ENCODE assay signal across 16 mouse cellular contexts in the genomic region with DNA sequence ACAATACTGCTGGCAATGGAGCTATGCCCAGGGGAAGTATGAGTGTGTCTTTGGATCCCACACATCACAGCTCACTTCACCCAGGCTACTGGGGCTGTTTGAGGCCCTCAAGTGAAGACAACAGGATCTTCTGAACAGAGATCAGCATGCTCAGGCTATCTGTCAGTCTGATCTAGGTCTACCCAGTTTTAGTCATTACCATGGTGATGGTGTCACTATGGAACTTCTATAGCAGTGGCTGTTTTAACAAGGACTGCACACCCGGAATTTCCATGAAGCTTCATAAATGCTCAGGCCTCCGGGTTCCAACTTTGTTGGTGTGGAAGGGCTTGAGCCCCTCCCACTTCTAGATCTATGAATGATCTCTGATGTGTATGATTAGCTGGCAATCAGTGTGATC.
"Had no signal": no experiment of that assay in that cellular context is flagged by ENCODE, and none has a peak within 500 bp of the region (broad histone marks: within the 10 kb centered on the region; RNA-seq: fewer than 3 reads in every experiment).

No protein-coding gene starts in this region.

- ATAC-seq: lung, postnatal 0 days; midbrain, embryonic 13.5 days; midbrain, embryonic 15.5 days had no signal

- DNase-seq: lung, postnatal 14 days; lung, postnatal 36 days; right cerebral cortex, postnatal 14 days; thymus, adult 2 months; thymus, postnatal 25 days; thymus, postnatal 4 days had no signal

- H3K4me3 ChIP-seq: lung, embryonic 15.5 days; megakaryocyte, embryonic 14.5 days; midbrain, embryonic 13.5 days; midbrain, embryonic 15.5 days; neural tube, embryonic 12.5 days; stomach, embryonic 15.5 days had no signal

- H3K9ac ChIP-seq: lung, embryonic 15.5 days; midbrain, embryonic 13.5 days; midbrain, embryonic 15.5 days; neural tube, embryonic 12.5 days; stomach, embryonic 15.5 days had no signal

- H3K9me3 ChIP-seq: lung, embryonic 15.5 days; megakaryocyte, embryonic 14.5 days; midbrain, embryonic 13.5 days; midbrain, embryonic 15.5 days; neural tube, embryonic 12.5 days; stomach, embryonic 15.5 days had no signal

- H3K27ac ChIP-seq: lung, embryonic 15.5 days; macrophage; midbrain, embryonic 13.5 days; midbrain, embryonic 15.5 days; neural tube, embryonic 12.5 days; stomach, embryonic 15.5 days; stomach, postnatal 0 days had no signal

- H3K27me3 ChIP-seq: lung, embryonic 15.5 days; megakaryocyte, embryonic 14.5 days; midbrain, embryonic 13.5 days; midbrain, embryonic 15.5 days; neural tube, embryonic 12.5 days; stomach, embryonic 15.5 days had no signal

- H3K4me2 ChIP-seq: lung, embryonic 15.5 days; midbrain, embryonic 11.5 days; midbrain, embryonic 13.5 days; midbrain, embryonic 15.5 days; neural tube, embryonic 12.5 days; stomach, embryonic 15.5 days had no signal
